9 mouse cellular contexts compared by ENCODE assay signal in the genomic region with DNA sequence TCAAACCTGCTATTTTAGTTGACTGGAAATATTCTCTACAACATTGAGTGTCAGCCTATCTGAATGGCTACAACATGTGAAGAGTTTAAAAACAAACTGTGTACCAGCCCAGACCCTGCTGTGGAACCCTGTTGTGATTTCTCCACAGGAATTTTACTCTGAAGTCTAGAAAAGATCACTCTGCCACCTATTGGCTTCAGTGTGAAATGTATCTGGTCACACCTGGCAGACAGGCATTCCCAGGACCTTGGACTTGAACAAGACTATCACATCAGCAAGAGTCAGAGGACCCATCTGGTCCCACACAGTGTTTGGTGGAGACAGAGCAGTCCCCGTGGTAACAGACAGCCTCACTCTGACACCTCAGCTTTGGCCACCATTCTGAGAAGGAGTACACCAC.
DNase-seq lines count a peak whose midpoint lies in the region; ATAC-seq and TF ChIP-seq lines count a peak whose summit lies in the region.
"Had no signal": no experiment of that assay in that cellular context is flagged by ENCODE, and none has a peak within 500 bp of the region (broad histone marks: within the 10 kb centered on the region; RNA-seq: fewer than 3 reads in every experiment).

No protein-coding gene starts in this region.

- no peak overlapping the region for H3K27ac ChIP-seq in left cerebral cortex, adult 2 months
- no peak overlapping the region for H3K27ac ChIP-seq in embryonic facial prominence, embryonic 10.5 days (replicated peaks)
- H3K27ac ChIP-seq in forebrain, embryonic 12.5 days = no peak overlapping the region
- H3K27ac ChIP-seq: heart, embryonic 13.5 days had no signal

- peaks cover 29% of the 10 kb centered on the region; the same call in 1 of the 2 replicates for H3K27me3 ChIP-seq in embryonic facial prominence, embryonic 10.5 days (replicated peaks; ENCODE audit: low read depth, poor library complexity, severe bottlenecking)
- H3K27me3 ChIP-seq in forebrain, embryonic 12.5 days = 0 out of 2 replicates have a peak, but pooled peaks cover 7% of the 10 kb centered on the region

- peak; percentile 1 for DNase-seq in adrenal gland, adult 8-10 months
- no peak for DNase-seq in adrenal gland, postnatal 25 days
- no peak for DNase-seq in left cerebral cortex, adult 2 months (ENCODE audit: extremely low spot score in 1 of 2, low spot score in 2 of 2)
- no peak for DNase-seq in left cerebral cortex, postnatal 4 days
- peak; percentile 19 for DNase-seq in embryonic facial prominence, embryonic 10.5 days (ENCODE audit: low spot score)
- DNase-seq in lung, postnatal 36 days = peak; percentile 51
- DNase-seq in right cerebral cortex, postnatal 36 days (ENCODE audit: low spot score in 2 of 2) = no peak

- no peaks in the 10 kb centered on the region for H3K36me3 ChIP-seq in embryonic facial prominence, embryonic 10.5 days (replicated peaks)
- H3K36me3 ChIP-seq in forebrain, embryonic 12.5 days (replicated peaks) = no peaks in the 10 kb centered on the region
- H3K36me3 ChIP-seq: heart, embryonic 13.5 days had no signal

- peak; percentile 60 for TF ChIP-seq CTCF in left cerebral cortex, adult 2 months (IDR thresholded peaks at IDR 0.05)

- peaks cover 13% of the 10 kb centered on the region for H3K4me1 ChIP-seq in embryonic facial prominence, embryonic 10.5 days
- H3K4me1 ChIP-seq in forebrain, embryonic 12.5 days = peaks cover 3% of the 10 kb centered on the region; the same call in 1 of the 2 replicates

- no peak overlapping the region for H3K9ac ChIP-seq in forebrain, embryonic 12.5 days
- H3K9ac ChIP-seq: heart, embryonic 13.5 days had no signal

- no peaks in the 10 kb centered on the region for H3K9me3 ChIP-seq in embryonic facial prominence, embryonic 10.5 days
- no peaks in the 10 kb centered on the region for H3K9me3 ChIP-seq in forebrain, embryonic 12.5 days

- no peak overlapping the region for H3K4me3 ChIP-seq in left cerebral cortex, adult 2 months
- no peak overlapping the region for H3K4me3 ChIP-seq in embryonic facial prominence, embryonic 10.5 days
- no peak overlapping the region for H3K4me3 ChIP-seq in forebrain, embryonic 12.5 days (replicated peaks)
- H3K4me3 ChIP-seq: heart, embryonic 13.5 days had no signal

- 62% methylated on average over 1 of the region's 1 CpGs for WGBS in embryonic facial prominence, embryonic 10.5 days
- whole genome bisulfite sequencing in forebrain, embryonic 12.5 days = 73% methylated on average over 1 of the region's 1 CpGs

- intact Hi-C loops in left cerebral cortex, adult 2 months (cut with DNase I) = loop anchor here (5.0 kb wide), 1 partner anchor 440 kb away; no protein-coding TSS in a partner anchor
- intact Hi-C loops in left cerebral cortex, postnatal 4 days (cut with DNase I) = no loop called here

- no peak for ATAC-seq in forebrain, embryonic 12.5 days (ENCODE audit: low FRiP score)

- H3K4me2 ChIP-seq in forebrain, embryonic 12.5 days = no peak overlapping the region
- H3K4me2 ChIP-seq: heart, embryonic 13.5 days had no signal

Comparison
In these comparisons a context has a peak if more than half of its experiments do, and no peak if none do; other contexts are left out.
1. DNase-seq: peak in adrenal gland, adult 8-10 months (single experiment), embryonic facial prominence, embryonic 10.5 days (single experiment) and lung, postnatal 36 days (single experiment); none in adrenal gland, postnatal 25 days (single experiment), left cerebral cortex, adult 2 months (0 of 2), left cerebral cortex, postnatal 4 days (single experiment) and right cerebral cortex, postnatal 36 days (0 of 2).